In the genomic region with DNA sequence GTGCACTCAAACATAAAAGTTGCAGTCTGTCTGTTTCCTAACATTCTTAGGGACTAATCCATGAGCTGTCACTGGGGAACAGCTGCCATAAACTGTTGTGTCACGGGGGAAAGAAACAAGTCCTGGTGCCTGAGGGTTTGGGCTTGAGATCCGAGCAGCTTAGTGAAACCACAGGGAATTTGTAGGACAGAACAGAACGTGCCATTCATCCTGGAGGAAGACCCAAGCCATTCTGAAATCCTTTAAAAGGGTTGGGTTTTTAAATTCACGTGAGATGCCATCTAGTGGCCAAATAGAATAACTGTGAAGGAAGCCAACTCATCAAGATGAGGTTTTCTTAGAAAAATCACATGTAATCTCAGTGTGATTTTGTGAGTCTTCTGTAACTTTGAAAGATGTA, we compare ENCODE assay signal across 9 mouse cellular contexts. TPM values are rescaled to one million over a fixed set of nuclear protein-coding genes. Genes with fewer than 3 reads are reported as not detected.
DNase-seq lines count a peak whose midpoint lies in the region; ATAC-seq and TF ChIP-seq lines count a peak whose summit lies in the region.
"Had no signal": no experiment of that assay in that cellular context is flagged by ENCODE, and none has a peak within 500 bp of the region (broad histone marks: within the 10 kb centered on the region; RNA-seq: fewer than 3 reads in every experiment).

No protein-coding gene starts in this region.

- peak; percentile 83 for DNase-seq in forebrain, embryonic 14.5 days (ENCODE audit: low spot score)
- no peak for DNase-seq in forebrain, embryonic 10.5 days (ENCODE audit: extremely low spot score, low spot score)
- peak; percentile 53 for DNase-seq in liver, adult 2 months (ENCODE audit: extremely low read depth, low read depth, low spot score)
- DNase-seq in cerebellum, adult 9-10 months, result peak; percentile 53
- peak; percentile 45 for DNase-seq in lung, postnatal 25 days (ENCODE audit: low spot score)
- no peak for DNase-seq in right cerebral cortex, postnatal 10 days (ENCODE audit: low spot score in 2 of 2)

- no peak overlapping the region for H3K27ac ChIP-seq in forebrain, embryonic 14.5 days (ENCODE audit: low read depth, low read length)
- H3K27ac ChIP-seq in forebrain, embryonic 10.5 days, result no peak overlapping the region
- no peak overlapping the region for H3K27ac ChIP-seq in liver, adult 2 months (replicated peaks; ENCODE audit: insufficient read depth, low read depth, low read length)
- H3K27ac ChIP-seq in liver, embryonic 12.5 days, result no peak overlapping the region
- H3K27ac ChIP-seq: stomach, embryonic 15.5 days had no signal

- TF ChIP-seq CTCF in liver, adult 2 months (IDR thresholded peaks at IDR 0.05; ENCODE audit: low read depth, low read length), result no peak

- no peaks in the 10 kb centered on the region for H3K4me1 ChIP-seq in forebrain, embryonic 14.5 days (ENCODE audit: control insufficient read depth, insufficient read depth, low read length)
- peaks cover 4% of the 10 kb centered on the region; the same call in 1 of the 2 replicates for H3K4me1 ChIP-seq in forebrain, embryonic 10.5 days
- H3K4me1 ChIP-seq in liver, adult 2 months (ENCODE audit: control insufficient read depth, insufficient read depth, low read length), result peaks cover 13% of the 10 kb centered on the region
- peaks cover 7% of the 10 kb centered on the region for H3K4me1 ChIP-seq in liver, embryonic 12.5 days

- H3K9me3 ChIP-seq in forebrain, embryonic 14.5 days (replicated peaks; ENCODE audit: control insufficient read depth, low read length), result no peaks in the 10 kb centered on the region
- no peaks in the 10 kb centered on the region for H3K9me3 ChIP-seq in forebrain, embryonic 10.5 days
- H3K9me3 ChIP-seq in liver, embryonic 12.5 days (replicated peaks), result no peaks in the 10 kb centered on the region
- H3K9me3 ChIP-seq: stomach, embryonic 15.5 days had no signal

- H3K4me3 ChIP-seq in forebrain, embryonic 14.5 days (ENCODE audit: low read depth, low read length), result no peak overlapping the region
- no peak overlapping the region for H3K4me3 ChIP-seq in forebrain, embryonic 10.5 days
- H3K4me3 ChIP-seq in liver, adult 2 months (ENCODE audit: insufficient read depth, low read depth, low read length), result no peak overlapping the region
- H3K4me3 ChIP-seq in liver, embryonic 12.5 days, result no peak overlapping the region
- H3K4me3 ChIP-seq: stomach, embryonic 15.5 days had no signal

- no peaks in the 10 kb centered on the region for H3K79me2 ChIP-seq in liver, adult 2 months (ENCODE audit: control insufficient read depth, insufficient read depth, low read length)

- WGBS in forebrain, embryonic 14.5 days, result 2% methylated on average over 4 of the region's 4 CpGs
- 3% methylated on average over 4 of the region's 4 CpGs for WGBS in forebrain, embryonic 10.5 days
- 26% methylated on average over 4 of the region's 4 CpGs for WGBS in liver, adult 2 months
- 7% methylated on average over 4 of the region's 4 CpGs for WGBS in liver, embryonic 12.5 days (ENCODE audit: insufficient replicate concordance)

- no peak overlapping the region for H3K9ac ChIP-seq in forebrain, embryonic 14.5 days (ENCODE audit: low read length)
- no peak overlapping the region for H3K9ac ChIP-seq in liver, adult 2 months (ENCODE audit: low read depth, low read length)
- no peak overlapping the region for H3K9ac ChIP-seq in liver, embryonic 12.5 days
- H3K9ac ChIP-seq: stomach, embryonic 15.5 days had no signal

- no peaks in the 10 kb centered on the region for H3K27me3 ChIP-seq in forebrain, embryonic 14.5 days (replicated peaks; ENCODE audit: control insufficient read depth, insufficient read depth, low read length)
- 0 out of 2 replicates have a peak, but pooled peaks cover 3% of the 10 kb centered on the region for H3K27me3 ChIP-seq in forebrain, embryonic 10.5 days (ENCODE audit: poor library complexity, severe bottlenecking)
- no peaks in the 10 kb centered on the region for H3K27me3 ChIP-seq in liver, adult 2 months (ENCODE audit: control insufficient read depth, insufficient read depth, low read length)
- H3K27me3 ChIP-seq in liver, embryonic 12.5 days (replicated peaks), result 0 out of 2 replicates have a peak, but pooled peaks cover 7% of the 10 kb centered on the region
- H3K27me3 ChIP-seq: stomach, embryonic 15.5 days had no signal

- H3K4me2 ChIP-seq in forebrain, embryonic 14.5 days (ENCODE audit: low read length), result no peak overlapping the region
- no peak overlapping the region for H3K4me2 ChIP-seq in liver, embryonic 12.5 days
- H3K4me2 ChIP-seq: stomach, embryonic 15.5 days had no signal

- no peaks in the 10 kb centered on the region for H3K36me3 ChIP-seq in forebrain, embryonic 14.5 days (ENCODE audit: control insufficient read depth, insufficient read depth, low read length)
- no peaks in the 10 kb centered on the region for H3K36me3 ChIP-seq in forebrain, embryonic 10.5 days (replicated peaks)
- H3K36me3 ChIP-seq in liver, adult 2 months (ENCODE audit: control insufficient read depth, insufficient read depth, low read length), result peaks cover 41% of the 10 kb centered on the region
- H3K36me3 ChIP-seq in liver, embryonic 12.5 days, result no peaks in the 10 kb centered on the region
- H3K36me3 ChIP-seq: stomach, embryonic 15.5 days had no signal

- no peak for ATAC-seq in forebrain, embryonic 14.5 days
- ATAC-seq in liver, embryonic 12.5 days, result no peak
- no peak for ATAC-seq in megakaryocyte-erythroid progenitor cell, adult 5-6 weeks (replicated peaks; ENCODE audit: low FRiP score, low TSS enrichment, poor library complexity, severe bottlenecking)

- no peak for TF ChIP-seq POLR2A in liver, adult 2 months (IDR thresholded peaks at IDR 0.05; ENCODE audit: extremely low read depth, insufficient read depth, low read length)

RNA-seq across cellular contexts. Expression of gene Epas1, which starts 58.5 kb away (rescaled TPM):
- 6.1 and 6.4 TPM in 2 replicates for polyA plus RNA-seq in forebrain, embryonic 14.5 days (2014; fragmentation: Nextera tagmentation; extraction: Ambion mirVana)
- polyA plus RNA-seq in forebrain, embryonic 10.5 days (2016; fragmentation: Nextera tagmentation; extraction: Ambion mirVana), result 1.9 TPM in 2 replicates
- total RNA-seq in liver, adult 2 months (2014; rRNA removed), result 41.3 and 59.0 TPM in 2 replicates
- 34.8 and 39.4 TPM in 2 replicates for polyA plus RNA-seq in liver, adult 2 months (2012; rRNA removed)
- polyA plus RNA-seq in liver, embryonic 12.5 days (2016; fragmentation: Nextera tagmentation; extraction: Ambion mirVana), result 1.3 and 1.9 TPM in 2 replicates
- not detected in 2 replicates for total RNA-seq in megakaryocyte-erythroid progenitor cell, adult 5-6 weeks (2014; fragmentation: Nextera tagmentation)
- not detected in 2 replicates for total RNA-seq in megakaryocyte-erythroid progenitor cell, adult 5-6 weeks (2017)

Comparison
In these comparisons a context has a peak if more than half of its experiments do, and no peak if none do; other contexts are left out.
1. DNase-seq: peak in forebrain, embryonic 14.5 days (single experiment), liver, adult 2 months (single experiment), cerebellum, adult 9-10 months (single experiment) and lung, postnatal 25 days (single experiment); none in forebrain, embryonic 10.5 days (single experiment) and right cerebral cortex, postnatal 10 days (0 of 2).